Mouse (Mus musculus): ENCODE results near the gene RPS10-NUDT3. TPM values are rescaled to one million over a fixed set of nuclear protein-coding genes. Genes with fewer than 3 reads are reported as not detected.

RPS10-NUDT3 gene
- total RNA-seq, 2 experiments from 2014 or later = not detected

Other genes with a start within 250 kb of the RPS10-NUDT3 start
- 10 to 100 TPM; 14.4 to 18.2 TPM for gene Grm4, start 113.8 kb downstream of the RPS10-NUDT3 start, total RNA-seq (2021)
- gene Hmga1, start 78.7 kb downstream of the RPS10-NUDT3 start, total RNA-seq (2021) = 10 to 100 TPM; 43.6 to 45.5 TPM
- 10 to 100 TPM; 61.2 to 61.6 TPM for gene AI413582, start 69.5 kb downstream of the RPS10-NUDT3 start, total RNA-seq (2021)
- gene Nudt3, start 11.7 kb downstream of the RPS10-NUDT3 start, total RNA-seq (2021) = 100 to 1,000 TPM; 506 to 527 TPM
- gene Rps10, start 1.4 kb upstream of the RPS10-NUDT3 start, total RNA-seq (2021) = 100 to 1,000 TPM; 695 to 751 TPM
- 10 to 100 TPM; 66.7 to 77.1 TPM for gene Pacsin1, start 20.3 kb upstream of the RPS10-NUDT3 start, total RNA-seq (2021)
- 1 to 10 TPM; 2.8 to 5.8 TPM for gene Spdef, start 93.7 kb upstream of the RPS10-NUDT3 start, total RNA-seq (2021)
- 10 to 100 TPM; 90.2 to 90.3 TPM for gene D17Wsu92e, start 185.4 kb upstream of the RPS10-NUDT3 start, total RNA-seq (2021)
- 100 to 1,000 TPM in 1 of 2 experiments, 10 to 100 TPM in 1; 97.7 to 108 TPM for gene Snrpc, start 202.9 kb upstream of the RPS10-NUDT3 start, total RNA-seq (2021)
- 10 to 100 TPM; 25.6 to 29.4 TPM for gene Uhrf1bp1, start 221.2 kb upstream of the RPS10-NUDT3 start, total RNA-seq (2021)